Mouse (Mus musculus): Measurements from ENCODE around the gene Camk2d. TPM values are rescaled to one million over a fixed set of nuclear protein-coding genes. Genes with fewer than 3 reads are reported as not detected.

Gene Camk2d
- polyA plus RNA-seq, 1 experiment from 2014 or later, result 7.4 TPM

GRCm38 (mm10) chr3:126777879-126778278, 181.8 kb downstream of the Camk2d start:
- H3K9ac ChIP-seq (replicated peaks), result no peak overlapping the region
- ATAC-seq (no peak), DNase-seq (no peak)
- H3K4me3 ChIP-seq (ENCODE audit: low read depth, low read length), result no peak overlapping the region
- H3K36me3 ChIP-seq (replicated peaks; ENCODE audit: insufficient read depth, low read length), result no peaks in the 10 kb centered on the region
- WGBS (ENCODE audit: insufficient replicate concordance), result 76% methylated on average over 1 of the region's 1 CpGs
- H3K4me1 ChIP-seq (ENCODE audit: insufficient read depth), result no peaks in the 10 kb centered on the region
- H3K27me3 ChIP-seq (ENCODE audit: insufficient read depth, low read length), result no peaks in the 10 kb centered on the region
- H3K4me2 ChIP-seq (ENCODE audit: low read depth, low read length), result no peak overlapping the region
- H3K27ac ChIP-seq (ENCODE audit: low read depth), result no peak overlapping the region
- no peaks in the 10 kb centered on the region for H3K9me3 ChIP-seq (ENCODE audit: low read length)
- no peak for TF ChIP-seq CTCF (IDR thresholded peaks at IDR 0.05; ENCODE audit: low read depth)
- no peak for TF ChIP-seq EP300 (IDR thresholded peaks at IDR 0.05; ENCODE audit: low read depth)

GRCm38 (mm10) chr3:126780014-126780615, 184.0 kb downstream of the Camk2d start:
- no peaks in the 10 kb centered on the region for H3K27me3 ChIP-seq (ENCODE audit: insufficient read depth, low read length)
- no peaks in the 10 kb centered on the region for H3K36me3 ChIP-seq (replicated peaks; ENCODE audit: insufficient read depth, low read length)
- H3K4me2 ChIP-seq (ENCODE audit: low read depth, low read length), result no peak overlapping the region
- ATAC-seq (no peak), DNase-seq (no peak)
- H3K9ac ChIP-seq (replicated peaks), result no peak overlapping the region
- H3K4me1 ChIP-seq (ENCODE audit: insufficient read depth), result no peaks in the 10 kb centered on the region
- TF ChIP-seq EP300 (IDR thresholded peaks at IDR 0.05; ENCODE audit: low read depth) (no peak), CTCF (IDR thresholded peaks at IDR 0.05; ENCODE audit: low read depth) (no peak)
- H3K9me3 ChIP-seq (ENCODE audit: low read length), result no peaks in the 10 kb centered on the region
- H3K4me3 ChIP-seq (ENCODE audit: low read depth, low read length), result no peak overlapping the region
- 59% methylated on average over 5 of the region's 5 CpGs for WGBS (ENCODE audit: insufficient replicate concordance)
- no peak overlapping the region for H3K27ac ChIP-seq (ENCODE audit: low read depth)

- DNase-seq (no peak), ATAC-seq (no peak)
- TF ChIP-seq CTCF (IDR thresholded peaks at IDR 0.05; ENCODE audit: low read depth) (no peak), EP300 (IDR thresholded peaks at IDR 0.05; ENCODE audit: low read depth) (0 out of 2 replicates have a peak, but pooled peaks have one; percentile 11)
- no peak overlapping the region for H3K4me3 ChIP-seq (ENCODE audit: low read depth, low read length)
- no peaks in the 10 kb centered on the region for H3K4me1 ChIP-seq (ENCODE audit: insufficient read depth)
- H3K9ac ChIP-seq (replicated peaks), result no peak overlapping the region
- H3K27ac ChIP-seq (ENCODE audit: low read depth), result no peak overlapping the region
- WGBS (ENCODE audit: insufficient replicate concordance), result 52% methylated on average over 2 of the region's 2 CpGs
- H3K27me3 ChIP-seq (ENCODE audit: insufficient read depth, low read length), result no peaks in the 10 kb centered on the region
- H3K36me3 ChIP-seq (replicated peaks; ENCODE audit: insufficient read depth, low read length), result no peaks in the 10 kb centered on the region; the same call in 1 of the 2 replicates
- H3K9me3 ChIP-seq (ENCODE audit: low read length), result no peaks in the 10 kb centered on the region
- H3K4me2 ChIP-seq (ENCODE audit: low read depth, low read length), result no peak overlapping the region
Measured at GRCm38 (mm10) chr3:126793035-126793964, 197.2 kb downstream of the Camk2d start.

- Histone ChIP-seq H3K4me3 (ENCODE audit: low read depth, low read length) (no peak overlapping the region), H3K4me1 (ENCODE audit: insufficient read depth) (no peaks in the 10 kb centered on the region), H3K36me3 (replicated peaks; ENCODE audit: insufficient read depth, low read length) (no peaks in the 10 kb centered on the region; the same call in 1 of the 2 replicates), H3K27me3 (ENCODE audit: insufficient read depth, low read length) (no peaks in the 10 kb centered on the region), H3K4me2 (ENCODE audit: low read depth, low read length) (no peak overlapping the region), H3K27ac (ENCODE audit: low read depth) (no peak overlapping the region), H3K9ac (replicated peaks) (no peak overlapping the region), H3K9me3 (ENCODE audit: low read length) (no peaks in the 10 kb centered on the region)
- TF ChIP-seq EP300 (IDR thresholded peaks at IDR 0.05; ENCODE audit: low read depth) (no peak), CTCF (IDR thresholded peaks at IDR 0.05; ENCODE audit: low read depth) (no peak)
- DNase-seq (no peak), ATAC-seq (no peak)
- 46% methylated on average over 3 of the region's 3 CpGs for WGBS (ENCODE audit: insufficient replicate concordance)
Measured at GRCm38 (mm10) chr3:126795904-126796303, 199.8 kb downstream of the Camk2d start.

- WGBS (ENCODE audit: insufficient replicate concordance), result 63% methylated on average over 3 of the region's 3 CpGs
- Histone ChIP-seq H3K36me3 (replicated peaks; ENCODE audit: insufficient read depth, low read length) (no peaks in the 10 kb centered on the region; the same call in 1 of the 2 replicates), H3K9me3 (ENCODE audit: low read length) (no peaks in the 10 kb centered on the region), H3K4me3 (ENCODE audit: low read depth, low read length) (no peak overlapping the region), H3K27ac (ENCODE audit: low read depth) (no peak overlapping the region), H3K27me3 (ENCODE audit: insufficient read depth, low read length) (no peaks in the 10 kb centered on the region), H3K4me1 (ENCODE audit: insufficient read depth) (no peaks in the 10 kb centered on the region), H3K4me2 (ENCODE audit: low read depth, low read length) (no peak overlapping the region), H3K9ac (replicated peaks) (no peak overlapping the region)
- no peak for DNase-seq
- TF ChIP-seq EP300 (IDR thresholded peaks at IDR 0.05; ENCODE audit: low read depth), result no peak
- no peak for TF ChIP-seq CTCF (IDR thresholded peaks at IDR 0.05; ENCODE audit: low read depth)
- no peak for ATAC-seq
Measured at GRCm38 (mm10) chr3:126797025-126797424, 200.9 kb downstream of the Camk2d start.

GRCm38 (mm10) chr3:126797810-126798209, 201.7 kb downstream of the Camk2d start:
- no peak for DNase-seq

More at GRCm38 (mm10) chr3:126797810-126798209, 201.7 kb downstream of the Camk2d start:
- Histone ChIP-seq H3K27ac (ENCODE audit: low read depth) (no peak overlapping the region), H3K4me3 (ENCODE audit: low read depth, low read length) (no peak overlapping the region), H3K36me3 (replicated peaks; ENCODE audit: insufficient read depth, low read length) (no peaks in the 10 kb centered on the region; the same call in 1 of the 2 replicates), H3K27me3 (ENCODE audit: insufficient read depth, low read length) (no peaks in the 10 kb centered on the region), H3K4me2 (ENCODE audit: low read depth, low read length) (no peak overlapping the region), H3K9ac (replicated peaks) (no peak overlapping the region), H3K9me3 (ENCODE audit: low read length) (no peaks in the 10 kb centered on the region), H3K4me1 (ENCODE audit: insufficient read depth) (no peaks in the 10 kb centered on the region)
- TF ChIP-seq EP300 (IDR thresholded peaks at IDR 0.05; ENCODE audit: low read depth) (no peak), CTCF (IDR thresholded peaks at IDR 0.05; ENCODE audit: low read depth) (no peak)
- WGBS (ENCODE audit: insufficient replicate concordance), result 86% methylated on average over 3 of the region's 3 CpGs
- no peak for ATAC-seq

Measured in liver, postnatal 0 days (tissue).